In genomic region chr12:38779186-38779777, GRCm38 (mm10) we compare ENCODE assay signal across 8 mouse cellular contexts. TPM values are rescaled to one million over a fixed set of nuclear protein-coding genes. Genes with fewer than 3 reads are reported as not detected.
A peak's percentile ranks its signal among the peaks of the same experiment; 100 is the strongest.
DNase-seq lines count a peak whose midpoint lies in the region; ATAC-seq and TF ChIP-seq lines count a peak whose summit lies in the region.

Etv1 (plus strand) TSS chr12:38779380.

- H3K27me3 ChIP-seq in heart, embryonic 16.5 days (ENCODE audit: control insufficient read depth, insufficient read depth, low read length) = no peaks in the 10 kb centered on the region
- H3K27me3 ChIP-seq in liver, postnatal 0 days (ENCODE audit: insufficient read depth, low read length) = no peaks in the 10 kb centered on the region

- under 1% methylated on average over 20 of the region's 20 CpGs for WGBS in heart, embryonic 16.5 days
- under 1% methylated on average over 20 of the region's 20 CpGs for WGBS in liver, postnatal 0 days (ENCODE audit: insufficient replicate concordance)

- no peak for TF ChIP-seq EP300 in liver, postnatal 0 days (IDR thresholded peaks at IDR 0.05; ENCODE audit: low read depth)

- ATAC-seq in heart, embryonic 16.5 days (replicated peaks; ENCODE audit: extremely low read depth, insufficient read depth, low FRiP score) = peak; percentile 63
- ATAC-seq in liver, postnatal 0 days = peak; percentile 36

- TF ChIP-seq POLR2A in embryonic fibroblast, embryonic 13.5 days (IDR thresholded peaks at IDR 0.05; ENCODE audit: low read depth, low read length) = no peak

- peak; percentile 52 for DNase-seq in CD4-positive, CD25-positive, alpha-beta regulatory T cell, adult 2 months (ENCODE audit: low read depth, low spot score)
- DNase-seq in adrenal gland, adult 2 months = peak; percentile 79
- DNase-seq in kidney, postnatal 14 days = peak; percentile 44
- DNase-seq in liver, postnatal 0 days = peak; percentile 55
- peak; percentile 75 for DNase-seq in neural tube, embryonic 10.5 days (ENCODE audit: extremely low spot score, low spot score)
- peak; percentile 18 to 55 for DNase-seq in thymus, adult 18-20 months

- H3K36me3 ChIP-seq in heart, embryonic 16.5 days (ENCODE audit: control insufficient read depth, insufficient read depth) = no peaks in the 10 kb centered on the region
- no peaks in the 10 kb centered on the region for H3K36me3 ChIP-seq in liver, postnatal 0 days (replicated peaks; ENCODE audit: insufficient read depth, low read length)

- no peaks in the 10 kb centered on the region for H3K4me1 ChIP-seq in embryonic fibroblast, embryonic 13.5 days (ENCODE audit: control insufficient read depth, insufficient read depth, low read length)
- H3K4me1 ChIP-seq in heart, embryonic 16.5 days (ENCODE audit: control insufficient read depth, insufficient read depth, low read length) = peaks cover 8% of the 10 kb centered on the region
- H3K4me1 ChIP-seq in liver, postnatal 0 days (ENCODE audit: insufficient read depth) = peaks cover 3% of the 10 kb centered on the region; the same call in 1 of the 2 replicates

- peak within 1 kb of the TSS; percentile 82 for H3K9ac ChIP-seq in heart, embryonic 16.5 days (ENCODE audit: low read length)
- H3K9ac ChIP-seq in liver, postnatal 0 days (replicated peaks) = peak within 1 kb of the TSS; percentile 32

- peak within 1 kb of the TSS; percentile 73 for H3K4me3 ChIP-seq in embryonic fibroblast, embryonic 13.5 days (ENCODE audit: insufficient read depth, low read length)
- peak within 1 kb of the TSS; percentile 87 for H3K4me3 ChIP-seq in heart, embryonic 16.5 days (ENCODE audit: low read length)
- peak within 1 kb of the TSS; percentile 51 for H3K4me3 ChIP-seq in liver, postnatal 0 days (ENCODE audit: low read depth, low read length)

- peak within 1 kb of the TSS; percentile 98 for H3K4me2 ChIP-seq in heart, embryonic 16.5 days (ENCODE audit: low read depth, low read length)
- peak within 1 kb of the TSS; percentile 83 for H3K4me2 ChIP-seq in liver, postnatal 0 days (ENCODE audit: low read depth, low read length)

- H3K9me3 ChIP-seq in heart, embryonic 16.5 days (replicated peaks; ENCODE audit: control insufficient read depth, low read length) = no peaks in the 10 kb centered on the region
- H3K9me3 ChIP-seq in liver, postnatal 0 days (ENCODE audit: low read length) = no peaks in the 10 kb centered on the region

- TF ChIP-seq CTCF in embryonic fibroblast, embryonic 13.5 days (IDR thresholded peaks at IDR 0.05; ENCODE audit: borderline replicate concordance, insufficient read depth, low read length) = no peak
- no peak for TF ChIP-seq CTCF in liver, postnatal 0 days (IDR thresholded peaks at IDR 0.05; ENCODE audit: low read depth)

- peak within 1 kb of the TSS; percentile 47; the same call in 1 of the 2 replicates for H3K27ac ChIP-seq in embryonic fibroblast, embryonic 13.5 days (ENCODE audit: insufficient read depth, low read length)
- H3K27ac ChIP-seq in heart, embryonic 16.5 days (ENCODE audit: low read length) = peak within 1 kb of the TSS; percentile 91
- H3K27ac ChIP-seq in liver, postnatal 0 days (ENCODE audit: low read depth) = peak within 1 kb of the TSS; percentile 76

RNA-seq across cellular contexts. Expression of gene Etv1, which starts in this region (rescaled TPM):
- total RNA-seq in adrenal gland, adult 2 months (2021) = 10 to 100 TPM; 62.0 to 64.9 TPM
- 11.8 and 18.9 TPM in 2 replicates for polyA plus RNA-seq in adrenal gland, adult 2 months (2012; rRNA removed)
- 2.4 and 5.7 TPM in 2 replicates for polyA plus RNA-seq in embryonic fibroblast, embryonic 13.5 days (2011; ENCODE audit: insufficient read length, low read depth, missing spikeins)
- polyA plus RNA-seq in heart, embryonic 16.5 days (2015; fragmentation: Nextera tagmentation; extraction: Ambion mirVana) = 29.0 and 31.7 TPM in 2 replicates
- polyA plus RNA-seq in liver, postnatal 0 days (2015; fragmentation: Nextera tagmentation; extraction: Ambion mirVana) = 0.92 and 1.1 TPM in 2 replicates

Comparison
In these comparisons a context has a peak if more than half of its experiments do, and no peak if none do; other contexts are left out.
1. Peak in every context shown above with its lines: DNase-seq, ATAC-seq, H3K4me3 ChIP-seq and H3K27ac ChIP-seq.